Mouse (Mus musculus): ENCODE data around the gene Dmbt1. TPM values are rescaled to one million over a fixed set of nuclear protein-coding genes. Genes with fewer than 3 reads are reported as not detected.
"Not testable (repeated sequence)": the region's sequence is repeated elsewhere in the genome, so short reads cannot be mapped to it uniquely, and the experiment has no call there.

The Dmbt1 gene
- polyA plus RNA-seq, 1 experiment from 2014 or later = not detected

DNA sequence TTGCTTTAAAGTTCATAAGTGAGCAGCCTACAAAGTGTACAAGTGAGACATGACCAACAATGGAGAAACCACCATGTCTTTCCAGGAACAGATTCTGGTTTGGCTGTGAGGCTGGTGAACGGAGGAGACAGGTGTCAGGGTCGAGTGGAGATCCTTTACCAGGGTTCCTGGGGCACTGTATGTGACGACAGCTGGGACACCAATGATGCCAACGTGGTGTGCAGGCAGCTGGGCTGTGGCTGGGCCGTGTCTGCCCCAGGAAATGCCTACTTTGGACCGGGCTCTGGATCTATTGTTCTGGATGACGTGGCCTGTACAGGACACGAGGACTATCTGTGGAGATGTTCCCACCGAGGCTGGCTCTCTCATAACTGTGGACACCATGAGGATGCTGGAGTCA is 26.1 kb downstream of the Dmbt1 start:
- not testable (repeated sequence) for H3K36me3 ChIP-seq, H3K4me1 ChIP-seq
- WGBS = 69% methylated on average over 9 of the region's 9 CpGs

DNA sequence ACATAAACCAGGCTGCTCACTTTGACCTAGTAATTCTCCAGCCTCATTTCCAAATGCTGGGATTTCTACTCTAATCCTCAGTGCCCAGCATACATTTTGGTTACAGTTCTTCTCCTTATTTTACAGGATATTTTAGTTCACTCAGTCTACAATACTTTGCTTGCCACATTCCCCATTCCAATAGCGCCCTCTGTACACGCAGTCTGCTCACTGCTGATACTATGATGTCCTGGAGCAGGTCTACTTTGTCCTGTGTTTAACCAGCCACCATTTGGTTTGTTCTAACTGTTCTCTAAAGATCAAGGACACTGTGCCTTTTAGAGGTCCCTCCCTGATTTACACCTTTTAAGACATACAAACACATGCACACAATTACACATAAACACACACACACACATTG is 28.0 kb downstream of the Dmbt1 start:
- H3K9me3 ChIP-seq; H3K27me3 ChIP-seq; H3K4me2 ChIP-seq; H3K4me3 ChIP-seq; H3K4me1 ChIP-seq; H3K9ac ChIP-seq; H3K36me3 ChIP-seq; H3K27ac ChIP-seq; ATAC-seq (ENCODE audit: borderline replicate concordance, extremely low read depth, low FRiP score, low TSS enrichment): not testable (repeated sequence)
- WGBS = 72% methylated on average over 2 of the region's 2 CpGs

More for the DNA sequence above, 26.1 kb downstream of the Dmbt1 start:
- not testable (repeated sequence) for H3K27me3 ChIP-seq; H3K4me3 ChIP-seq; H3K9me3 ChIP-seq; H3K9ac ChIP-seq; H3K27ac ChIP-seq; ATAC-seq (ENCODE audit: borderline replicate concordance, extremely low read depth, low FRiP score, low TSS enrichment); H3K4me2 ChIP-seq

DNA sequence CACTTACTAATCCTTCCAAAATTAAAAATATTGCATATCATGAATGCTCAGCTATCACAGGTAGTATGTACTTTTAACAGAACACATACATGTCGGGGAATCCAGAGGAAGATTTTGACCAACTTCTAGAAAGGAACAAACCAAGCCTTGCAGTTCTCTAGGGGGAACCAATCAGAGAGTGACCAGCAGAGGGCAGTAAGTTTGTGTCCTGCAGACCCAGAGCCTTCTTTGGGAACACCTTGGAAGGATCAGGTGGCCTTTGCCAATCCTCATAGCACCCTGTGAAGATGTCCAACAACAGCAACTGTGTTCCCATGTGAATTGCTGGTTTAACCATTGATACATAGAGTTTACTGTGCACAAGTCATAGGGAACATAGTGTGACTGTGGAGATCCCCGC is 30.7 kb downstream of the Dmbt1 start:
- Histone ChIP-seq H3K36me3 (no peaks in the 10 kb centered on the region), H3K27me3 (no peaks in the 10 kb centered on the region), H3K27ac (no peak overlapping the region), H3K4me2 (no peak overlapping the region), H3K9ac (no peak overlapping the region), H3K4me3 (no peak overlapping the region), H3K9me3 (no peaks in the 10 kb centered on the region), H3K4me1 (no peaks in the 10 kb centered on the region)
- WGBS = 76% methylated on average over 2 of the region's 2 CpGs
- no peak for ATAC-seq (ENCODE audit: borderline replicate concordance, extremely low read depth, low FRiP score, low TSS enrichment)

DNA sequence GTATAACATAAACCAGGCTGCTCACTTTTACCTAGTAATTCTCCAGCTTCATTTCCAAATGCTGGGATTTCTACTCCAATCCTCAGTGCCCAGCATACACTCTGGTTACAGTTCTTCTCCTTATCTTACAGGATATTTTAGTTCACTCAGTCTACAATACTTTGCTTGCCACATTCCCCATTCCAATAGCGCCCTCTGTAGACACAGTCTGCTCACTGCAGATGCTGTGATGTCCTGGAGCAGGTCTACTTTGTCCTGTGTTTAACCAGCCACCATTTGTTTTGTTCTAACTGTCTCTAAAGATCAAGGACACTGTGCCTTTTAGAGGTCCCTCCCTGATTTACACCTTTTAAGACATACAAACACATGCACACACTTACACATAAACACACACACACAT is 36.3 kb downstream of the Dmbt1 start:
- H3K9me3 ChIP-seq; ATAC-seq (ENCODE audit: borderline replicate concordance, extremely low read depth, low FRiP score, low TSS enrichment); H3K27me3 ChIP-seq; H3K4me2 ChIP-seq; H3K36me3 ChIP-seq; H3K27ac ChIP-seq; H3K4me1 ChIP-seq; H3K9ac ChIP-seq; H3K4me3 ChIP-seq: not testable (repeated sequence)
- WGBS = 3% methylated on average over 1 of the region's 1 CpGs

DNA sequence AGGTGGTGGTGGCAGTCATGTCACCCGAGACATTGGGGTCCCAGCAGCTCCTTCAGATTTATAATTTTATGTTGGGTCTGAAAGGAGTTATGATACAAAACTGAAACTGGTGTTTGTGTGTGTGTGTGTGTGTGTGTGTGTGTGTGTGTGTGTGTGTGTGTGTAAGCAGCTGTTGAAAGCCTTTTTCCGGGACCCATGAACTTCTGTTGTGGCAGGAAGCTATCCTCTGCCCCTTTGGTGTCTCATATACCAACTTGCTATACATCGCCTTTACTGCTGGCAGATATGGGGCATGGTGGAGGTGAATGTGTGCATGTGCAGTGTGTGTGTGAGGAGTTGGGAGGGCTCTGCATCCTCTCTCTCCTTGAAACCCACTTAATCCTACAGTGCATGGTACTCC is 41.6 kb downstream of the Dmbt1 start:
- not testable (repeated sequence) for H3K9ac ChIP-seq; H3K36me3 ChIP-seq; ATAC-seq (ENCODE audit: borderline replicate concordance, extremely low read depth, low FRiP score, low TSS enrichment); H3K4me1 ChIP-seq; H3K4me2 ChIP-seq; H3K4me3 ChIP-seq; H3K27ac ChIP-seq; H3K27me3 ChIP-seq; H3K9me3 ChIP-seq
- WGBS = 72% methylated on average over 3 of the region's 3 CpGs

DNA sequence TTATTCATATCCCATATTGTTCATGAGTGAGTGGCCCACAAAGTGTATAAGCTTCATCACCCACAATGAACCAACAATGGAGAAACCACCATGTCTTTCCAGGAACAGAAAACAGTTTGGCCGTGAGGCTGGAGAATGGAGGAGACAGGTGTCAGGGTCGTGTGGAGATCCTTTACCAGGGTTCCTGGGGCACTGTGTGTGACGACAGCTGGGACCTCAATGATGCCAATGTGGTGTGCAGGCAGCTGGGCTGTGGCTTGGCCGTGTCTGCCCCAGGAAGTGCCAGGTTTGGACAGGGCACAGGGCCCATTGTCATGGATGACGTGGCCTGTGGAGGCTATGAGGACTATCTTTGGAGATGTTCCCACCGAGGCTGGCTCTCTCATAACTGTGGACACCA is 42.2 kb downstream of the Dmbt1 start:
- not testable (repeated sequence) for H3K4me2 ChIP-seq; H3K27me3 ChIP-seq; H3K36me3 ChIP-seq; H3K4me3 ChIP-seq; H3K4me1 ChIP-seq; H3K9me3 ChIP-seq; H3K9ac ChIP-seq; ATAC-seq (ENCODE audit: borderline replicate concordance, extremely low read depth, low FRiP score, low TSS enrichment); H3K27ac ChIP-seq
- 72% methylated on average over 6 of the region's 6 CpGs for WGBS

DNA sequence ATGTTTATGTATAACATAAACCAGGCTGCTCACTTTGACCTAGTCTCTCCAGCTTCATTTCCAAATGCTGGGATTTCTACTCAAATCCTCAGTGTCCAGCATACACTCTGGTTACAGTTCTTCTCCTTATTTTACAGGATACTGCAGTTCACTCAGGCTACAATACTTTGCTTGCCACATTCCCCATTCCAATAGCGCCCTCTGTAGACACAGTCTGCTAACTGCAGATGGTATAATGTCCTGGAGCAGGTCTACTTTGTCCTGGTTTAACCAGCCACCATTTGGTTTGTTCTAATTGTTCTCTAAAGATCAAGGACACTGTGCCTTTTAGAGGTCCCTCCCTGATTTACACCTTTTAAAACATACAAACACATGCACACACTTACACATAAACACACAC is 44.1 kb downstream of the Dmbt1 start:
- no peak for ATAC-seq (ENCODE audit: borderline replicate concordance, extremely low read depth, low FRiP score, low TSS enrichment)
- Histone ChIP-seq H3K9ac (no peak overlapping the region), H3K27ac (no peak overlapping the region), H3K27me3 (no peaks in the 10 kb centered on the region), H3K4me1 (no peaks in the 10 kb centered on the region), H3K4me3 (no peak overlapping the region), H3K9me3 (no peaks in the 10 kb centered on the region), H3K4me2 (no peak overlapping the region), H3K36me3 (no peaks in the 10 kb centered on the region)
- 3% methylated on average over 1 of the region's 1 CpGs for WGBS

DNA sequence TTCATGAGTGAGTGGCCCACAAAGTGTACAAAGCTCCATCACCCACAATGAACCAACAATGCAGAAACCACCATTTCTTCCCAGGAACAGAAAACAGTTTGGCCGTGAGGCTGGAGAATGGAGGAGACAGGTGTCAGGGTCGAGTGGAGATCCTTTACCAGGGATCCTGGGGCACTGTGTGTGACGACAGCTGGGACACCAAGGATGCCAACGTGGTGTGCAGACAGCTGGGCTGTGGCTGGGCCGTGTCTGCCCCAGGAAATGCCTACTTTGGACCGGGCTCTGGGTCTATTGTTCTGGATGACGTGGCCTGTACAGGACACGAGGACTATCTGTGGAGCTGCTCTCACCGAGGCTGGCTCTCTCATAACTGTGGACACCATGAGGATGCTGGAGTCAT is 50.5 kb downstream of the Dmbt1 start:
- ATAC-seq (ENCODE audit: borderline replicate concordance, extremely low read depth, low FRiP score, low TSS enrichment); H3K9me3 ChIP-seq; H3K4me2 ChIP-seq; H3K36me3 ChIP-seq; H3K27me3 ChIP-seq; H3K4me3 ChIP-seq; H3K27ac ChIP-seq; H3K9ac ChIP-seq; H3K4me1 ChIP-seq: not testable (repeated sequence)
- WGBS = 73% methylated on average over 9 of the region's 9 CpGs

DNA sequence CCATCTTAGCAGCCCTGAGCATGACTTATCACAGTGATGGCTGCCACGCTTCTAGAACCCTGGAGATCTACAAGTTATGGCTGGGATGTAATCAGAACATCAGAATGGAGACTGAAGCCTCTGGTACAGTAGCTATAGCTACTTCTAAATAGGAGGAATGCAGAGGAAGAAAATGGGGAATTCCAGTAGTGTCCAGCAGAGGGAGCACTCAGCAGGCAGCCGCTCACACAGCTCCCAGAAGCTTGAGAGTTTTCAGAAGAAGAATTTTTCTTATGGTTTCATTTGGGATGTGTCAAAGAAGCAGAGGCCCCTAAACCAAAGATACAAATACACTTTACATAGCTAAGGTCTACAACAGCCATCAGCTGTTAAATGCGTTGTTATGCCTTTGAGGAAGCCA is 80.6 kb downstream of the Dmbt1 start:
- WGBS = 21% methylated on average over 3 of the region's 3 CpGs
- Histone ChIP-seq H3K27ac (no peak overlapping the region), H3K36me3 (no peaks in the 10 kb centered on the region), H3K9ac (no peak overlapping the region), H3K4me1 (no peaks in the 10 kb centered on the region), H3K4me2 (no peak overlapping the region), H3K9me3 (no peaks in the 10 kb centered on the region), H3K4me3 (no peak overlapping the region), H3K27me3 (no peaks in the 10 kb centered on the region)
- ATAC-seq (ENCODE audit: borderline replicate concordance, extremely low read depth, low FRiP score, low TSS enrichment) = no peak

DNA sequence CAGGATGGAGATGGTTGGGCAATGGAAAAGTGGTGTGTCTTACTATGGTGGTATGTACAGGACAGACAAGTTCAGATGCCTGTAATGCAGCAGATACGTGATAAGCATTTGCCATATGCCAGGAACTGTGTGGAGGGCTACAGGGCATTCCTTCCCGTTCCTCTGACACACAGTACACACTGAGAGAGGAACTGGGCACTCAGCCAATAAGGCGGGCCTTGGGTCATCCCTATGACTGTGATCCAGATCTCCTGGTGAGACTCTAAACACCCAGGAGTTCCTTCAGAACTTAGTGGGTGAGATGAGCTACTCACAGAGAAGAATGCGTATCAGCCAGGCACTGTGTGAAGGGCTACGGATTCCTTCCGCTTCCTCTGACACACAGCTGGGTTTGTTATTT is 81.8 kb downstream of the Dmbt1 start:
- 39% methylated on average over 6 of the region's 6 CpGs for WGBS
- no peaks in the 10 kb centered on the region for H3K4me1 ChIP-seq
- H3K27ac ChIP-seq = no peak overlapping the region
- H3K27me3 ChIP-seq = no peaks in the 10 kb centered on the region
- no peak overlapping the region for H3K9ac ChIP-seq
- H3K4me3 ChIP-seq = no peak overlapping the region
- peak; percentile 62; the same call in 1 of the 2 replicates for ATAC-seq (ENCODE audit: borderline replicate concordance, extremely low read depth, low FRiP score, low TSS enrichment)
- H3K9me3 ChIP-seq = no peaks in the 10 kb centered on the region
- H3K36me3 ChIP-seq = no peaks in the 10 kb centered on the region
- H3K4me2 ChIP-seq = no peak overlapping the region

DNA sequence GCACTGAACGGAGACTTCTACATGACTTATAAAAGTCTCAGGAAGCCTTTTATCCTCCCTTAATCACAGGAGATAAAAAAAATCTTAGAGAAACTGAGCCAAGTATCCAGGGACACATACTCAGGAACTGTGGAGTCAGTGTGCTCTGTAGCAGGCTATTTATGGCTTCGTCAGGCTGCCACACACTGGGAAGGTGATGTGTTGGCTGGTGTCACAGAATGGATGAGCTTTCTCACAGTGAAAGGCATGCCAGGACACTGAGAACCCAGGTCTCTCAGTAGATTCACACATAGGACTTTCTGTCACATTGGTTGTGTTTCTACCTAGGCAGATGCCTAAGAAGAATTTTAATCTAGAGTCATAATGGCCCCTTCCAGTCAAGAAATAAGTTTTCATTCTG is 82.6 kb downstream of the Dmbt1 start:
- no peaks in the 10 kb centered on the region for H3K27me3 ChIP-seq
- H3K4me3 ChIP-seq = no peak overlapping the region
- ATAC-seq (ENCODE audit: borderline replicate concordance, extremely low read depth, low FRiP score, low TSS enrichment) = no peak
- H3K9me3 ChIP-seq = no peaks in the 10 kb centered on the region
- no peaks in the 10 kb centered on the region for H3K36me3 ChIP-seq
- H3K9ac ChIP-seq = no peak overlapping the region
- no peaks in the 10 kb centered on the region for H3K4me1 ChIP-seq
- no peak overlapping the region for H3K27ac ChIP-seq
- no peak overlapping the region for H3K4me2 ChIP-seq
- WGBS = 60% methylated on average over 2 of the region's 2 CpGs

DNA sequence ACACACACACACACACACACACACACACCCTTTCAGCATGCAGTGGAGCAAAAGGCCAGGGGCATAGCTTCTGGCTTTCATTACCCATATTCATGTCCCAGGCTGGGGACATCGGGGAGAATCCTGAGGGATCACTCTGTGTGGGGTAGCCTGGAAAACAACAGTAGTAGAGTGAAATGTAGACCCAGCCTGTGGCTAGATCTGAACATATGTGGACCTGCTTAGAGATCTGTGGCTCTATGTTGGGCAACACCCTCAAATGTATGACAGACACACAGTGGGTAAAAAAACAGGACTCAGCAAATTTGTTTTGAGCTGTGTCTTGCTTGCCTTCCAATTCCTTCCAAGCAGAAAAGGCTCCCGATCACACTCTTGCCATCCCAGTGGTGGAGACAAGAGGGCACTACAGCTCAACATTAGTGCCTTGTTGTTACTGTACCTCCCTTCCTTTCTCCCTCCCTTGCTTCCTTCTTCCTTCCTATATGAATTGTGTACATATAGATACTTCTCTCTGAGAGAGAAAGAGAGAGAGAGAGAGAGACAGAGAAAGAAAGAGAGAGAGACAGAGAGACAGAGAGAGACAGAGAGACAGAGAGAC is 90.5 kb downstream of the Dmbt1 start:
- ATAC-seq (ENCODE audit: borderline replicate concordance, extremely low read depth, low FRiP score, low TSS enrichment) = no peak
- Histone ChIP-seq H3K4me3 (no peak overlapping the region), H3K4me2 (no peak overlapping the region), H3K27me3 (no peaks in the 10 kb centered on the region), H3K9ac (no peak overlapping the region), H3K9me3 (no peaks in the 10 kb centered on the region), H3K36me3 (no peaks in the 10 kb centered on the region), H3K4me1 (no peaks in the 10 kb centered on the region), H3K27ac (no peak overlapping the region)
- WGBS = 84% methylated on average over 2 of the region's 2 CpGs

DNA sequence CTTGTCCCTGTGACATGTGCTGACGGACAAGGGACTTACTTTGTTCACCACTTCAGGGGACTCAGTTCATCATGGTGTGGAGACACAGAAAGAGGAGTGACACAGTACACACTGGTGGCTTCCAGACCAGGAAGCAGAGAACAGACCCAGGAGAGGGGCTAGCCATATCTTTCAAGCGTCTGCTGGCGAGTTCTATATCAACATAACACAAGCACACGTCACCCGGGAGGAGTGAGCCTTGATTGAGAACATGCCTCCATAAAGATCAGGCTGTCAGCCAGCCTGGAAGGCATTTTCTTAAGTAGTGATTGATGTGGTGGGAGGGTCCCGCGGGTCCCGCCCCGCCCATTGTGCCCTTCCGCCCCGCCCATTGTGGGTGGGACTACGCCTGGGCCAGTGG is 98.2 kb downstream of the Dmbt1 start:
- no peak overlapping the region for H3K9ac ChIP-seq
- ATAC-seq (ENCODE audit: borderline replicate concordance, extremely low read depth, low FRiP score, low TSS enrichment) = peak; percentile 35; the same call in 1 of the 2 replicates
- H3K4me2 ChIP-seq = no peak overlapping the region
- WGBS = 51% methylated on average over 12 of the region's 12 CpGs
- H3K27me3 ChIP-seq = no peaks in the 10 kb centered on the region
- H3K27ac ChIP-seq = no peak overlapping the region
- H3K36me3 ChIP-seq = no peaks in the 10 kb centered on the region
- no peaks in the 10 kb centered on the region for H3K4me1 ChIP-seq
- H3K4me3 ChIP-seq = no peak overlapping the region
- H3K9me3 ChIP-seq = no peaks in the 10 kb centered on the region
